Mouse (Mus musculus) forelimb bud, embryonic 11.5 days (tissue): ENCODE results near the gene Serpina3n.
"Not testable (repeated sequence)": the region's sequence is repeated elsewhere in the genome, so short reads cannot be mapped to it uniquely, and the experiment has no call there.

Experiments used
- DNase-seq: peaks from one replicate; pipeline ENCODE4 v3.0.0-alpha.2; 2012; ENCODE audit warnings: low read depth, low spot score

Serpina3n gene

DNA sequence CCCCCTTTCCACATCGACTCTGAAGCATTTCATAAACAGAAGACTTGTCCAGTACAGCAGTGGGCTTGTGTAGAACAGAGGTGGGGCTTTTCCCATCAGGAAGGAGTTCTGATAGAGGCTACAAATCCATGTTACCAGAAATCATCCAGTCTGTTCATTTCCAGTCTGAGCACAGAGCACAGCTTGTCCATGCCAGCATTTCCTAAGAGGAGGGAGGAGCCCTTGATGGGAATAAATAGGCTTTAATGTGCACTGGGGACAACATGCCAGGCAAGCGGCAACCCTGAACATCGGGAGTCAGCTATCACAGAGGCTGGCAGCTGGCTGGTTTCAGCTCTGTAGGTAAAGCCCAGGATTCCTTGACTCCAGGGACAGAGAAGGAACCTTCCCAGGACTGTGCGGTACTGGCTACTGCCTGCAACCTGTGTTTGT lies at the start of gene Serpina3n:
Gene Serpina3n (plus strand): TSS at position 276 of the 432 bp plus-strand sequence.
- DNase-seq = no peak

DNA sequence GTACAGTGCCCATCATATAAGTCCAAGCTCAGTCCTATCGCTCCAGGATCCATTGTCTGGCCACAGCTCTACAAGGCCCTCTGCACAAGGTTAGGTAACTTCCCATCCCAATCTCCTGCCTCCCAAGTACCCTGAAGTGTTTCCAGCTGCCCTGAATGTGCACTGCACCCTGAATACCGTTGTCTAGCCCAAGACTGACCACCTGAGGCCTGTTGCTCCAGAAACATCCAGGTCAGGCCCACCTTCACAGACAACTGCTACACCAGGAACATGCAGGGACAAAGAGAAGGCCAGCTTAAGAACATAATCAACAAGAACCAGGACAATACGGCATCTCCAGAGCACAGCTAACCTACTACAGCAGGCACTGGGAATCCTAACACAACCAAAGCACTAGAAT lies 36.5 kb upstream of the Serpina3n start:
- DNase-seq = no peak

GRCm38 (mm10) chr12:104377179-104377578 lies 29.4 kb upstream of the Serpina3n start:
- not testable (repeated sequence) for DNase-seq

DNA sequence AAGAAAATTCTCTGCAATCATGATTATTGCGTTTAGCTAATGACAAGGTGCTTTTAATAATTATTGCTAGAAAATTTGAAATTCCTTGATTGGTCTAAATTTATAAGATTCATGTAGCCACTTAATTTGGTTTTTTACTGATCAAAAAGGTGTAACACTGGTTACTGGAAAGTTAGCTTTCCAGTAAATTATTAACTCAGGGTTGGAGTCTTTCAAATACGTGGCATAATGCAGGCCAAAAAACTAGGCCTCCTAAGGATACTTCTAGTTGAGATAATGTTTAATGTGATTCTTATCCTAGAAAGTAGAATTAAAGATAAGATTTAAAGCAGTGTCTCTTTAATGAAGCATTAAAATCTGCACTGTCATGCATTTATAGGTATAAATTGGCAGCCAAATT lies 28.2 kb upstream of the Serpina3n start:
- DNase-seq = not testable (repeated sequence)

DNA sequence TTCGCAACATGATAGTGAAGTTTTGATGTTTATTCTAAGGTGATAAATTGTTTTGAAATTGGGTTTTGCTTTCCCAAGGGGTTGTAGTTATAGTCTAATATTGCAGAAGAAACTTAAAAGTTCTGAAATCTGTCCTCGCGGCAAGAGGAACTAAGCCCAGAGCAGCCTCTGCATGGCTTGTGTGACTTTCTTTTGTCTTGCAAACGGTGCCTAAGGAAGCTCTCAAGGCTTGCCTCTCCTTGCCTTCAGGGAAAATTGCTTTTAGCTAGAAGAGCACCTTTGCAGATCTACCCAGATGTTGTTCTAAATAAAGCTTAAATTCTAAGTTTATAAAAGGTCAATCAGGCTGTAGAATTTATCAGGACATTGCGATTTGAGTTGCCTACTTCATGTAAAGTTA lies 27.7 kb upstream of the Serpina3n start:
- DNase-seq = not testable (repeated sequence)

DNA sequence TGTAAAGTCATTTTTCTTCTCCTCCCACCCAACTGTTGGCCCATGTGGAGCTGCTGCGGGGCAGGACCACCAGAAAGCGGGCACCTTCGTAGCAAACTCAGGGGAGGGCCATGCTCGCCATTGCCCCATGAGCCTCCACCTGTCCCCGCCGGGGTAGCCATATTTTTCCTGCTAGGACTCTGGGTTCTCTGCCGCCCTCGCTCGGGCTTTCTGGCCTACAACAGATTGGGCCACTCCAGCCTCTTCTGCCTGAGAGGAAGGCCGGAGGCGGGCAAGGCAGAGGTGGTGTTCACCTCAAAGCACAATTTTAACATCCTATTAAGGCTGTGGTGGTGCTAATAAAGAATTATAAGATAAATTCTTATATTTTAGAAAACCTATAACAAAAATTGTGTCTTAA lies 26.7 kb upstream of the Serpina3n start:
- DNase-seq = no peak

GRCm38 (mm10) chr12:104381071-104381604 lies 25.4 kb upstream of the Serpina3n start:
- not testable (repeated sequence) for DNase-seq

- not testable (repeated sequence) for DNase-seq
These were observed 20.5 kb upstream of the Serpina3n start for GRCm38 (mm10) chr12:104385987-104386386.

DNA sequence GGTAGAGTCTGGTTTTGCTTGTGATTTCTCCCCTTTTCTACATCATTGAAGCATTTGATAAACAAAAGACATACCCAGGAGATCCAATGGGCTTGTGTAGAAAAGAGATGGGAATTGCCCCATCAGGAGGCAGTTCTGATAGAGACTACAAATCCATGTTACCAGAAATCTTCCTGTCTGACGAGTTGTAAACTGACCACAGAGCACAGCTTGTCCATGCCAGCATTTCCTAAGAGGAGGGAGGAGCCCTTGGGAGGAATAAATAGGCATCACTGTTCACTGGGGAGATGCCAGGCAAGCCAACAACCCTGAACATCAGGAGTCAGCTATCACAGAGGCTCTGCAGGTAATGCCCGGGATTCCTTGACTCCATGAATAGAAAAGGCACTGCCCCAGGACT lies 19.7 kb upstream of the Serpina3n start:
- not testable (repeated sequence) for DNase-seq

DNA sequence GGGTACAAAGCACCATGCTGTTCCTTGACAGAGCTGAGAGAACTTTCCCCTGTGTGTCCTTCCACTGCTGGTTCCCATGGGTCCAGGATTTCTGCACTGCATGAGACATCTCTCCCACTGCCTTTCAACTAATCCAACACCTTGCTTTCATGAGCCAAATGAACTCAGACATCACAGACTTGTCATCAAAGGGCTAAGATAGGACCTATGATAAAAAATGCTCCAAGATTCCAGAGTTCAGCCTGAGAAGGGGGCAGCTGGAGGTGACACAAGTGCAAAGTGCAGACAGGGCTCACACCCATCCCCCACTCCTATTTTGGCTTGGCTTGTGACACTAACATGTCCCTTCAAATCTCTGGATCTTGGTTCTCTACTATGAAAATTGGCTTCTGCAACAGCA lies 18.1 kb upstream of the Serpina3n start:
- DNase-seq = no peak

- not testable (repeated sequence) for DNase-seq
These were observed 15.5 kb upstream of the Serpina3n start for GRCm38 (mm10) chr12:104391057-104391456.

GRCm38 (mm10) chr12:104403968-104404367 lies 2.6 kb upstream of the Serpina3n start:
- DNase-seq = no peak

DNA sequence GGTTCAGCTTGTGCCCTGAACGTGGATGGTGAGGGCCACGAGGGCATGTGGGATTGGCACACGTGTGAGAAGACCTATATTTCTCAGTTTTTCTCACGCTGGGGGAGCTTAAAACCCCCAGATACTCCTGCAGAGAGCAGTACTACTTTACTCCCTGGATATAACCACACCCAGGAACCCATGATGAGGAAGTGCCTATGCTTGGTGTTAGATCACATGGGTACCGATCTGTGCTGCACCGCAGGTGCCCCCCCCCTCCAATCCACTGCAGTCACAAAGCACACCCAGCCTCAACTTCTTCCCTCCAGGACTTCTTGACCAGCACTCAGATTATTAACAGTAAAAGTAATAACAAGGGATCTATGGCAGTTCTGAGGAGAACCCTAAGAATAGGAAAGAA lies 6.0 kb downstream of the Serpina3n start:
- DNase-seq = no peak

DNA sequence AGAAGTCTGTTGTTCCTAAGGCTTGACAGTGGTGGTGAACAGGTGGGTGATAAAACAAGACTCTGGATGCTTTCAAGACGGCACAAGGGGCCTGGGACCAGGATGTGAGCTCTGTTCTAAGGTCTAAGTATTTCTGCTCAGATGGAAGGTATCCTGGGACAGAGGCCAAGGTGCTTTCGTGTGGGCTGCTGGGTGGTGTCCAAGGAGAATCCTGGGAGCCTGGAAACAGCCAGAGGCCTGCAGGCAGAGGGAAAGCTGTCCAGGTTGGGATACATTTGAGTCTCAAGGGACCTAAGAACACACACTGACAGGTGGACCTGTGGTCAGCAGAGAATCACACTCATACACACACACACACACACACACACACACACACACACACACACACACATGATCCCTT lies 8.0 kb downstream of the Serpina3n start:
- no peak for DNase-seq

- no peak for DNase-seq
These were observed 9.2 kb downstream of the Serpina3n start for GRCm38 (mm10) chr12:104415625-104416315.

DNA sequence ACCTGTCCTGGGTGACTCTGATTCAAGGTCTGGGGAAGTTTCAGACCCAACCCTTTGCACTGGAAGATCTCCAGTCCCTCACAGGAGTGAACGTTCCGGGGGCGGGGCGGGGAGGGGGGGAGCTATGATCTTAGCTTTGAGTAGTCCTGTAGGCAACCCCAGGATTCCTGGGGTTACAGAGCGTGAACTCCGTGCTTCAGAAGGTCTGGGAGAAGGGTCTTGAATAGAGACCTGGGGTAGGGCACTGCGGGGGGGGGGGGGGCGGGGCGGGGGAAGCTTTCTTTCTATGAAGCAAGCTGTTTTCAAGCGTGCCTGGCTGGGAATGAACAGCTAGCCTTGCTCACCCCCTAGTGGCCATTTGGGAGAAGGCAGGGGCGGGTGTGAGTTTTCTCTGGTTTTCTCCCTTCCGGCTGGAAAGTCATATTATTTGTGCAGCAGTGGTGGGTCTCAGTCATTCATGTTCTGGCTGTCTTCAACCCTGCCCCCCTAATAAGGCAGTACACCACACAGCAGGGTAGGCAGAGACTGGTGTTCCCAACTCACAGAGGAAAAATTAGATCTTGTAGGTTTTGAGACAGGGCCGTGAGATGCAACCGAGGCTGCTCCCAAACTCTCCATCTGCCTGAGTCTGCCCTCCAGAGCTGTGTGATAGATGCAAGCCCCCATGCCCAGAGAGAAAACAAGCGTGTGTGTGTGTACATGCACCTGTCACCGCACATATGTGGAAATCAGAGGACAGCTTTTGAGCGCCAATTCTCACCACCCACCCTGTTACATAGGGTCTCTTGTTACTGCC lies 12.0 kb downstream of the Serpina3n start:
- DNase-seq = peak; percentile 81

DNA sequence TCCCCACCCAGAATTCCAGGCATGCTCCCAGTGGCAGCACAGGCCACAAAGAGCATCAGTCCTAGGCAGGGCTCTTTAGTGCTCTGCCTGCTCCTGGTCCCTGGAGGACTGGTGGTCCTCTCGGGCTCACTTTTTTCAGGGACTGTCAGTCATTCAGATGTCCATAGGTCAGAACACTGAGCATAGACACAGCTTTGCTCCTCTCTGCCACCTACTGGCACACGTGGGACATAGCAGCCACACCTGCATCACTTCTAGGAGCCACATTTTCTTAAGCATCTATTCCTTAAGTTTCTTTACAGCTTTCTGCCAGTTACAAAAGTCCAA lies 12.6 kb downstream of the Serpina3n start:
- no peak for DNase-seq

GRCm38 (mm10) chr12:104422615-104423392 lies 16.3 kb downstream of the Serpina3n start:
- DNase-seq = no peak

DNA sequence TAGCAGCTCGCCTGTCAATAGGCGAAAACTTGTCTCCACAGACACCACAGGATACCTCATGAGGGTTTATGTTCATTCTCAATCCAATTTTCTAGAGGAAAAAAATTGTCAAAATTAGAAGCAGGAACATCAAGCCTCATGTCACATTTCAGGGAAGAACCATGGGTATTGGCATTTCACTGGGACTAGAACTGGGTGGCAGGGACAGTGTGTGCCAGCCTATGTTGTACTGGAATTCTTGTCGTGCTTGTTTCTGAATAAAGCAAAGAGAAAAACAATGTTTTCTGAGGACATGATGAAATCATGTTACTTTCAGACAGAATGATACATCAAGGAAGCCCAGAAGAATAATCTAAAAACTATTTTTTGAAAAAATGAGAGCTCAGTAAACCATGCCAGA lies 19.1 kb downstream of the Serpina3n start:
- DNase-seq = no peak

DNA sequence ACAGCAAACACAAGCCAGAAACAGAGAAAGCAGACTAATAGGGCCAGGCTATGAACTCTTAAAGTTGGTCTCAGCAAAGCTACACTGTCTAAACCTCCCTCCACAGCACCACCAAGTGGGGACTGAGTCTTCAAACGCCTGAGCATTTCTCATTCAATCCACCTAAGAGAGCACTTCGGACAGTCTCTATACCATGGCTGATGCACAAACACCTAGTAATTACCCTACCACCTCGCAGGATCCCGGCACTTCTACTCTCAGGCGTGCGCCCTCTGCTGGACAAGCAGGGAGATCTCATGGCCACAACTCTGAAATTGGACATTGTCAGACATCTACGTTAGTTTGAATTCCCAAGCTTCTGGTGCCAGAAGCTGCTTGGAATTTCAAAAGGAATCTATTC lies 20.4 kb downstream of the Serpina3n start:
- peak; percentile 61 for DNase-seq

- DNase-seq = no peak
These were observed 24.8 kb downstream of the Serpina3n start for GRCm38 (mm10) chr12:104431359-104431758.

- DNase-seq = no peak
These were observed 26.7 kb downstream of the Serpina3n start for GRCm38 (mm10) chr12:104433214-104433613.
